Mouse (Mus musculus): Measurements from ENCODE around the gene Eya4.

- no peak for TF ChIP-seq POLR2A (IDR thresholded peaks at IDR 0.05; ENCODE audit: extremely low read depth, insufficient read depth, low read length)
- no peak for TF ChIP-seq CTCF (IDR thresholded peaks at IDR 0.05; ENCODE audit: low read depth, low read length)
These were observed 206.0 kb downstream of the Eya4 start for GRCm38 (mm10) chr10:23144616-23145015.

Measured in liver, adult 2 months (tissue).